Mouse (Mus musculus) brain, embryonic 14.5 days (tissue): Measurements from ENCODE around the gene Efhb. TPM values are rescaled to one million over a fixed set of nuclear protein-coding genes. Genes with fewer than 3 reads are reported as not detected.

Source experiments
- DNase-seq: peaks from one replicate; pipeline ENCODE4 v3.0.0-alpha.2; 2011; ENCODE audit warnings: low read depth
- CTCF ChIP-seq: fragments of 200-500 bp; IDR thresholded peaks from 2 replicates; pipeline ENCODE4 v1.5.1; 2012; ENCODE audit warnings: inconsistent platforms, mild to moderate bottlenecking, moderate library complexity, borderline replicate concordance; ENCODE audit not compliant: insufficient read depth, insufficient read length; ENCODE audit errors: extremely low read depth
- POLR2A ChIP-seq: fragments of 200-500 bp; IDR thresholded peaks from 2 replicates; pipeline ENCODE4 v1.6.1; 2012; ENCODE audit warnings: mild to moderate bottlenecking, inconsistent platforms, borderline replicate concordance; ENCODE audit not compliant: poor library complexity, insufficient read depth, insufficient read length, severe bottlenecking; ENCODE audit errors: extremely low read depth
- polyA plus RNA-seq: library from polyadenylated mRNA; depleted of rRNA; stranded (reverse); fragments of >200 nt; gene quantifications from 2 replicates; pipeline ENCODE4 v1.2.3, GENCODE M21; 2012; rRNA removed

Efhb gene
- polyA plus RNA-seq, 1 experiment, result 1.9 TPM

- TF ChIP-seq POLR2A (no peak), CTCF (no peak)
- no peak for DNase-seq
These were observed 347 bp upstream of the Efhb start for GRCm38 (mm10) chr17:53463496-53463840.

GRCm38 (mm10) chr17:53456742-53457141 lies 6.4 kb downstream of the Efhb start:
- no peak for DNase-seq
- TF ChIP-seq POLR2A (no peak), CTCF (no peak)

GRCm38 (mm10) chr17:53456152-53456551 lies 7.0 kb downstream of the Efhb start:
- no peak for DNase-seq
- TF ChIP-seq POLR2A, result no peak
- TF ChIP-seq CTCF, result no peak

- DNase-seq, result peak; percentile 29
- TF ChIP-seq POLR2A, result no peak
- peak; percentile 41; the same call in 1 of the 2 replicates for TF ChIP-seq CTCF
These were observed 60.3 kb downstream of the Efhb start for GRCm38 (mm10) chr17:53402689-53403306.

GRCm38 (mm10) chr17:53393201-53393600 lies 69.9 kb downstream of the Efhb start:
- TF ChIP-seq POLR2A (no peak), CTCF (no peak)
- DNase-seq, result no peak

- TF ChIP-seq CTCF (peak; percentile 61; the same call in 1 of the 2 replicates), POLR2A (no peak)
- DNase-seq, result peak; percentile 64
These were observed 73.6 kb downstream of the Efhb start for GRCm38 (mm10) chr17:53389507-53389906.

GRCm38 (mm10) chr17:53387581-53388473 lies 75.3 kb downstream of the Efhb start:
- peak; percentile 74 for DNase-seq
- TF ChIP-seq CTCF (peak; percentile 46; the same call in 1 of the 2 replicates), POLR2A (no peak)

GRCm38 (mm10) chr17:53386863-53387262 lies 76.3 kb downstream of the Efhb start:
- no peak for TF ChIP-seq CTCF
- no peak for TF ChIP-seq POLR2A
- DNase-seq, result peak; percentile 11

GRCm38 (mm10) chr17:53364111-53364510 lies 99.0 kb downstream of the Efhb start:
- no peak for TF ChIP-seq CTCF
- no peak for TF ChIP-seq POLR2A
- DNase-seq, result no peak

Other genes with a start within 250 kb of the Efhb start
- gene Rab5a, start 15.9 kb upstream of the Efhb start, polyA plus RNA-seq, result 53.6 and 64.6 TPM in 2 replicates
- gene Pp2d1, start 76.1 kb upstream of the Efhb start, polyA plus RNA-seq, result 0.03 TPM in 1 of 2 replicates, not detected in the other
- gene Kat2b, start 103.5 kb upstream of the Efhb start, polyA plus RNA-seq, result 12.5 and 13.1 TPM in 2 replicates
- gene Sgo1, start 226.0 kb upstream of the Efhb start, polyA plus RNA-seq, result 5.3 and 10.2 TPM in 2 replicates